29 mouse cellular contexts compared by ENCODE assay signal in genomic region chr12:79947574-79947973, GRCm38 (mm10).
DNase-seq lines count a peak whose midpoint lies in the region; ATAC-seq lines count a peak whose summit lies in the region.
"Had no signal": no experiment of that assay in that cellular context is flagged by ENCODE, and none has a peak within 500 bp of the region (broad histone marks: within the 10 kb centered on the region; RNA-seq: fewer than 3 reads in every experiment).

No protein-coding gene starts in this region.

- H3K9ac ChIP-seq in hindbrain, embryonic 13.5 days: no peak overlapping the region
- no peak overlapping the region for H3K9ac ChIP-seq in kidney, embryonic 16.5 days (replicated peaks; ENCODE audit: low read length)
- no peak overlapping the region for H3K9ac ChIP-seq in lung, embryonic 16.5 days (ENCODE audit: low read length)
- H3K9ac ChIP-seq in stomach, embryonic 15.5 days: no peak overlapping the region
- H3K9ac ChIP-seq: embryonic facial prominence, embryonic 15.5 days; forebrain, embryonic 13.5 days; hindbrain, embryonic 14.5 days; liver, embryonic 12.5 days; liver, postnatal 0 days; midbrain, embryonic 13.5 days; neural tube, embryonic 15.5 days had no signal

- WGBS in hindbrain, embryonic 10.5 days: 95% methylated on average over 4 of the region's 4 CpGs
- 96% methylated on average over 4 of the region's 4 CpGs for WGBS in hindbrain, embryonic 13.5 days
- whole genome bisulfite sequencing in kidney, embryonic 16.5 days: 63% methylated on average over 4 of the region's 4 CpGs
- WGBS in lung, embryonic 16.5 days: 86% methylated on average over 4 of the region's 4 CpGs
- 74% methylated on average over 4 of the region's 4 CpGs for WGBS in stomach, embryonic 15.5 days

- H3K4me3 ChIP-seq in hindbrain, embryonic 10.5 days: no peak overlapping the region
- no peak overlapping the region for H3K4me3 ChIP-seq in hindbrain, embryonic 13.5 days
- no peak overlapping the region for H3K4me3 ChIP-seq in kidney, embryonic 16.5 days (ENCODE audit: low read length)
- H3K4me3 ChIP-seq in lung, embryonic 16.5 days (ENCODE audit: low read length): no peak overlapping the region
- H3K4me3 ChIP-seq in stomach, embryonic 15.5 days (replicated peaks): no peak overlapping the region
- H3K4me3 ChIP-seq: embryonic facial prominence, embryonic 15.5 days; forebrain, embryonic 13.5 days; layer of hippocampus, adult 2 months; left cerebral cortex, adult 2 months; liver, embryonic 12.5 days; megakaryocyte, embryonic 14.5 days; midbrain, embryonic 13.5 days; neural tube, embryonic 15.5 days had no signal

- ATAC-seq in hindbrain, embryonic 13.5 days (ENCODE audit: low FRiP score): no peak
- ATAC-seq in kidney, embryonic 16.5 days (ENCODE audit: low FRiP score, low TSS enrichment): no peak
- no peak for ATAC-seq in lung, embryonic 16.5 days (ENCODE audit: low read depth)
- no peak for ATAC-seq in stomach, embryonic 15.5 days (ENCODE audit: insufficient read depth, low FRiP score, low read depth)
- ATAC-seq: CD4-positive, CD25-positive, alpha-beta regulatory T cell, adult 4 months; forebrain, embryonic 13.5 days; liver, embryonic 12.5 days; liver, postnatal 0 days; midbrain, embryonic 13.5 days had no signal

- H3K4me1 ChIP-seq in hindbrain, embryonic 10.5 days (replicated peaks): peaks cover 73% of the 10 kb centered on the region
- H3K4me1 ChIP-seq in hindbrain, embryonic 13.5 days (replicated peaks): peaks cover 22% of the 10 kb centered on the region
- peaks cover 80% of the 10 kb centered on the region for H3K4me1 ChIP-seq in kidney, embryonic 16.5 days (ENCODE audit: insufficient read depth, low read length)
- H3K4me1 ChIP-seq in lung, embryonic 16.5 days (replicated peaks; ENCODE audit: control insufficient read depth, insufficient read depth, low read length): peaks cover 46% of the 10 kb centered on the region
- peaks cover 56% of the 10 kb centered on the region for H3K4me1 ChIP-seq in stomach, embryonic 15.5 days

- no peak for DNase-seq in hindbrain, embryonic 10.5 days (ENCODE audit: low spot score)
- no peak for DNase-seq in kidney, postnatal 4 days
- DNase-seq in lung, postnatal 25 days (ENCODE audit: low spot score): no peak
- DNase-seq in cerebellum, postnatal 36 days: no peak
- DNase-seq: adrenal gland, postnatal 14 days; cerebellum, adult 11 months; cerebellum, adult 9-10 months; gastrocnemius, postnatal 36 days; heart, adult 18-20 months; heart, postnatal 36 days; kidney, adult 9 months; liver, postnatal 0 days; retina, postnatal 1 day; right cerebral cortex, postnatal 14 days had no signal

- H3K27ac ChIP-seq in hindbrain, embryonic 10.5 days: peak overlapping the region; percentile 77; the same call in 1 of the 2 replicates
- H3K27ac ChIP-seq in hindbrain, embryonic 13.5 days: no peak overlapping the region
- peak overlapping the region; percentile 95 for H3K27ac ChIP-seq in kidney, embryonic 16.5 days (ENCODE audit: low read length)
- peak overlapping the region; percentile 92 for H3K27ac ChIP-seq in lung, embryonic 16.5 days (ENCODE audit: low read length)
- peak overlapping the region; percentile 92 for H3K27ac ChIP-seq in stomach, embryonic 15.5 days
- H3K27ac ChIP-seq: forebrain, embryonic 13.5 days; hindbrain, embryonic 14.5 days; layer of hippocampus, adult 2 months; left cerebral cortex, adult 2 months; liver, embryonic 12.5 days; midbrain, embryonic 13.5 days had no signal

- peaks cover 17% of the 10 kb centered on the region; the same call in 1 of the 2 replicates for H3K27me3 ChIP-seq in hindbrain, embryonic 10.5 days (ENCODE audit: insufficient read depth, poor library complexity, severe bottlenecking)
- no peaks in the 10 kb centered on the region for H3K27me3 ChIP-seq in hindbrain, embryonic 13.5 days
- H3K27me3 ChIP-seq in kidney, embryonic 16.5 days (ENCODE audit: insufficient read depth, low read length): no peaks in the 10 kb centered on the region
- no peaks in the 10 kb centered on the region for H3K27me3 ChIP-seq in lung, embryonic 16.5 days (ENCODE audit: control insufficient read depth, insufficient read depth, low read depth, low read length)
- no peaks in the 10 kb centered on the region for H3K27me3 ChIP-seq in stomach, embryonic 15.5 days (replicated peaks)
- H3K27me3 ChIP-seq: embryonic facial prominence, embryonic 15.5 days; forebrain, embryonic 13.5 days; liver, embryonic 12.5 days; midbrain, embryonic 13.5 days; neural tube, embryonic 15.5 days had no signal

- H3K4me2 ChIP-seq in hindbrain, embryonic 13.5 days: no peak overlapping the region
- no peak overlapping the region for H3K4me2 ChIP-seq in kidney, embryonic 16.5 days (replicated peaks; ENCODE audit: low read depth, low read length)
- H3K4me2 ChIP-seq in lung, embryonic 16.5 days (ENCODE audit: low read depth, low read length): no peak overlapping the region
- H3K4me2 ChIP-seq in stomach, embryonic 15.5 days: no peak overlapping the region
- H3K4me2 ChIP-seq: embryonic facial prominence, embryonic 15.5 days; forebrain, embryonic 13.5 days; heart, embryonic 11.5 days; hindbrain, embryonic 14.5 days; liver, embryonic 12.5 days; midbrain, embryonic 13.5 days; neural tube, embryonic 15.5 days had no signal

- no peaks in the 10 kb centered on the region for H3K36me3 ChIP-seq in hindbrain, embryonic 10.5 days
- no peaks in the 10 kb centered on the region for H3K36me3 ChIP-seq in hindbrain, embryonic 13.5 days
- no peaks in the 10 kb centered on the region for H3K36me3 ChIP-seq in kidney, embryonic 16.5 days (ENCODE audit: insufficient read depth, low read length)
- H3K36me3 ChIP-seq in lung, embryonic 16.5 days (ENCODE audit: control insufficient read depth, insufficient read depth, low read length): no peaks in the 10 kb centered on the region
- H3K36me3 ChIP-seq in stomach, embryonic 15.5 days: no peaks in the 10 kb centered on the region
- H3K36me3 ChIP-seq: embryonic facial prominence, embryonic 15.5 days; liver, embryonic 12.5 days; midbrain, embryonic 13.5 days; neural tube, embryonic 15.5 days had no signal

- H3K9me3 ChIP-seq in hindbrain, embryonic 10.5 days: no peaks in the 10 kb centered on the region
- H3K9me3 ChIP-seq in hindbrain, embryonic 13.5 days: no peaks in the 10 kb centered on the region
- H3K9me3 ChIP-seq in kidney, embryonic 16.5 days (ENCODE audit: low read length): no peaks in the 10 kb centered on the region
- H3K9me3 ChIP-seq in lung, embryonic 16.5 days (ENCODE audit: control insufficient read depth, low read length): no peaks in the 10 kb centered on the region
- no peaks in the 10 kb centered on the region for H3K9me3 ChIP-seq in stomach, embryonic 15.5 days
- H3K9me3 ChIP-seq: embryonic facial prominence, embryonic 15.5 days; forebrain, embryonic 13.5 days; liver, embryonic 12.5 days; megakaryocyte, embryonic 14.5 days; midbrain, embryonic 13.5 days; neural tube, embryonic 15.5 days had no signal
